Mouse (Mus musculus): ENCODE results near the gene Slc7a6. TPM values are rescaled to one million over a fixed set of nuclear protein-coding genes. Genes with fewer than 3 reads are reported as not detected.

Slc7a6 gene
- polyA plus RNA-seq, 2 experiments = 42.1 to 55.7 TPM

- 16% methylated on average over 13 of the region's 13 CpGs for WGBS
- H3K27me3 ChIP-seq (ENCODE audit: control insufficient read depth, insufficient read depth, low read length) = peaks cover 20% of the 10 kb centered on the region
Observed at GRCm38 (mm10) chr8:106140769-106141168, 27.9 kb upstream of the Slc7a6 start.

GRCm38 (mm10) chr8:106145331-106145730 lies 23.3 kb upstream of the Slc7a6 start:
- Histone ChIP-seq H3K36me3 (ENCODE audit: control insufficient read depth, insufficient read depth, low read length) (no peaks in the 10 kb centered on the region), H3K9ac (ENCODE audit: low read depth, low read length, severe bottlenecking) (no peak overlapping the region), H3K4me1 (ENCODE audit: control insufficient read depth, insufficient read depth, low read length) (no peaks in the 10 kb centered on the region), H3K9me3 (ENCODE audit: control insufficient read depth, low read length) (no peaks in the 10 kb centered on the region), H3K27ac (replicated peaks; ENCODE audit: low read depth, low read length) (no peak overlapping the region), H3K4me3 (replicated peaks; ENCODE audit: low read length) (no peak overlapping the region), H3K27me3 (ENCODE audit: control insufficient read depth, insufficient read depth, low read length) (no peaks in the 10 kb centered on the region), H3K4me2 (replicated peaks; ENCODE audit: low read depth, low read length, severe bottlenecking) (no peak overlapping the region)
- TF ChIP-seq POLR2A (IDR thresholded peaks at IDR 0.05; ENCODE audit: borderline replicate concordance, extremely low read depth, insufficient read depth, insufficient read length) = no peak
- ATAC-seq (ENCODE audit: low FRiP score, low read depth) = no peak
- 80% methylated on average over 2 of the region's 2 CpGs for WGBS
- no peak for DNase-seq (ENCODE audit: low spot score)

More at GRCm38 (mm10) chr8:106140769-106141168, 27.9 kb upstream of the Slc7a6 start:
- Histone ChIP-seq H3K4me3 (replicated peaks; ENCODE audit: low read length) (no peak overlapping the region), H3K4me2 (replicated peaks; ENCODE audit: low read depth, low read length, severe bottlenecking) (no peak overlapping the region), H3K27ac (replicated peaks; ENCODE audit: low read depth, low read length) (no peak overlapping the region), H3K4me1 (ENCODE audit: control insufficient read depth, insufficient read depth, low read length) (peaks cover 14% of the 10 kb centered on the region), H3K9me3 (ENCODE audit: control insufficient read depth, low read length) (no peaks in the 10 kb centered on the region), H3K9ac (ENCODE audit: low read depth, low read length, severe bottlenecking) (no peak overlapping the region), H3K36me3 (ENCODE audit: control insufficient read depth, insufficient read depth, low read length) (no peaks in the 10 kb centered on the region)
- TF ChIP-seq POLR2A (IDR thresholded peaks at IDR 0.05; ENCODE audit: borderline replicate concordance, extremely low read depth, insufficient read depth, insufficient read length) = no peak
- no peak for ATAC-seq (ENCODE audit: low FRiP score, low read depth)
- peak; percentile 85 for DNase-seq (ENCODE audit: low spot score)

GRCm38 (mm10) chr8:106146014-106146413 lies 22.6 kb upstream of the Slc7a6 start:
- no peak for TF ChIP-seq POLR2A (IDR thresholded peaks at IDR 0.05; ENCODE audit: borderline replicate concordance, extremely low read depth, insufficient read depth, insufficient read length)
- no peaks in the 10 kb centered on the region for H3K36me3 ChIP-seq (ENCODE audit: control insufficient read depth, insufficient read depth, low read length)
- ATAC-seq (ENCODE audit: low FRiP score, low read depth) (no peak), DNase-seq (ENCODE audit: low spot score) (no peak)
- 85% methylated on average over 4 of the region's 4 CpGs for WGBS
- H3K9me3 ChIP-seq (ENCODE audit: control insufficient read depth, low read length) = no peaks in the 10 kb centered on the region
- H3K9ac ChIP-seq (ENCODE audit: low read depth, low read length, severe bottlenecking) = no peak overlapping the region
- H3K27ac ChIP-seq (replicated peaks; ENCODE audit: low read depth, low read length) = no peak overlapping the region
- no peak overlapping the region for H3K4me2 ChIP-seq (replicated peaks; ENCODE audit: low read depth, low read length, severe bottlenecking)
- H3K27me3 ChIP-seq (ENCODE audit: control insufficient read depth, insufficient read depth, low read length) = no peaks in the 10 kb centered on the region
- H3K4me1 ChIP-seq (ENCODE audit: control insufficient read depth, insufficient read depth, low read length) = peaks cover 4% of the 10 kb centered on the region; the same call in 1 of the 2 replicates
- H3K4me3 ChIP-seq (replicated peaks; ENCODE audit: low read length) = no peak overlapping the region

GRCm38 (mm10) chr8:106147868-106148565 lies 20.6 kb upstream of the Slc7a6 start:
- H3K9me3 ChIP-seq (ENCODE audit: control insufficient read depth, low read length) = no peaks in the 10 kb centered on the region
- DNase-seq (ENCODE audit: low spot score) (no peak), ATAC-seq (ENCODE audit: low FRiP score, low read depth) (no peak)
- H3K36me3 ChIP-seq (ENCODE audit: control insufficient read depth, insufficient read depth, low read length) = no peaks in the 10 kb centered on the region
- peaks cover 6% of the 10 kb centered on the region; the same call in 1 of the 2 replicates for H3K4me1 ChIP-seq (ENCODE audit: control insufficient read depth, insufficient read depth, low read length)
- WGBS = 87% methylated on average over 6 of the region's 6 CpGs
- H3K4me3 ChIP-seq (replicated peaks; ENCODE audit: low read length) = no peak overlapping the region
- H3K27me3 ChIP-seq (ENCODE audit: control insufficient read depth, insufficient read depth, low read length) = no peaks in the 10 kb centered on the region
- TF ChIP-seq POLR2A (IDR thresholded peaks at IDR 0.05; ENCODE audit: borderline replicate concordance, extremely low read depth, insufficient read depth, insufficient read length) = no peak
- H3K9ac ChIP-seq (ENCODE audit: low read depth, low read length, severe bottlenecking) = no peak overlapping the region
- no peak overlapping the region for H3K27ac ChIP-seq (replicated peaks; ENCODE audit: low read depth, low read length)
- H3K4me2 ChIP-seq (replicated peaks; ENCODE audit: low read depth, low read length, severe bottlenecking) = no peak overlapping the region

- WGBS = 91% methylated on average over 6 of the region's 6 CpGs
Observed at GRCm38 (mm10) chr8:106149025-106149424, 19.6 kb upstream of the Slc7a6 start.

More at GRCm38 (mm10) chr8:106149025-106149424, 19.6 kb upstream of the Slc7a6 start:
- no peak overlapping the region for H3K4me2 ChIP-seq (replicated peaks; ENCODE audit: low read depth, low read length, severe bottlenecking)
- no peak overlapping the region for H3K9ac ChIP-seq (ENCODE audit: low read depth, low read length, severe bottlenecking)
- no peak for TF ChIP-seq POLR2A (IDR thresholded peaks at IDR 0.05; ENCODE audit: borderline replicate concordance, extremely low read depth, insufficient read depth, insufficient read length)
- no peak for ATAC-seq (ENCODE audit: low FRiP score, low read depth)
- DNase-seq (ENCODE audit: low spot score) = no peak
- no peak overlapping the region for H3K27ac ChIP-seq (replicated peaks; ENCODE audit: low read depth, low read length)
- no peak overlapping the region for H3K4me3 ChIP-seq (replicated peaks; ENCODE audit: low read length)
- no peaks in the 10 kb centered on the region for H3K36me3 ChIP-seq (ENCODE audit: control insufficient read depth, insufficient read depth, low read length)
- no peaks in the 10 kb centered on the region for H3K27me3 ChIP-seq (ENCODE audit: control insufficient read depth, insufficient read depth, low read length)
- H3K9me3 ChIP-seq (ENCODE audit: control insufficient read depth, low read length) = no peaks in the 10 kb centered on the region
- peaks cover 6% of the 10 kb centered on the region; the same call in 1 of the 2 replicates for H3K4me1 ChIP-seq (ENCODE audit: control insufficient read depth, insufficient read depth, low read length)
